Mouse (Mus musculus): ENCODE results near the gene Zfp853.

DNA sequence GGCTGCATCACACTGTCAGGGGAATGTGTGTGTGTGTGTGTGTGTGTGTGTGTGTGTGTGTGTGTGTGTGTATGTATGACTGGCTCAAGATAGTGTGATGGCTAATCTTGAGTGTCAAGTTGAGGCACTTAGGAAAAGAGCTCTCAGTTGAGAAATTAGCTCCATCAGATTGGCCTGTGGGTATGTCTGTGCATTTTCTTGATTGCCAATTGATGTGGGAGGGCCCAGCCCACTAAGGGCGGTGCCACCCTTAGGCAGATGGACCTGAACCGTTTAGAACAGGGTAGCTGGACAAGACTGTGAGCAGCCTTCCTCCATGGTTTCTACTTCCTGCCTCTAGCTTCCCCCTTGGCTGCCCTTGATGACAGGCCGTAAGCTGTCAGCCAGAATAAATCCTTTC, 21.3 kb downstream of the Zfp853 start:
- TF ChIP-seq CTCF (IDR thresholded peaks at IDR 0.05; ENCODE audit: low read depth, low read length) (no peak), POLR2A (IDR thresholded peaks at IDR 0.05; ENCODE audit: borderline replicate concordance, low read depth, low read length) (no peak)

All from bone marrow macrophage, adult 2 months (primary cell).